In genomic region chr1:79782433-79782832, GRCm38 (mm10) we compare ENCODE assay signal across 11 mouse cellular contexts. TPM values are rescaled to one million over a fixed set of nuclear protein-coding genes. Genes with fewer than 3 reads are reported as not detected.
A peak's percentile ranks its signal among the peaks of the same experiment; 100 is the strongest.
DNase-seq lines count a peak whose midpoint lies in the region; ATAC-seq and TF ChIP-seq lines count a peak whose summit lies in the region.
"Had no signal": no experiment of that assay in that cellular context is flagged by ENCODE, and none has a peak within 500 bp of the region (broad histone marks: within the 10 kb centered on the region; RNA-seq: fewer than 3 reads in every experiment).

No protein-coding gene starts in this region.

- no peak for TF ChIP-seq POLR2A in brain, embryonic 14.5 days (IDR thresholded peaks at IDR 0.05; ENCODE audit: borderline replicate concordance, extremely low read depth, insufficient read depth, insufficient read length, poor library complexity, severe bottlenecking)

- no peak overlapping the region for H3K27ac ChIP-seq in intestine, postnatal 0 days (ENCODE audit: low read depth, low read length)
- no peak overlapping the region for H3K27ac ChIP-seq in intestine, embryonic 15.5 days
- H3K27ac ChIP-seq: midbrain, embryonic 12.5 days had no signal

- H3K9me3 ChIP-seq in intestine, postnatal 0 days (ENCODE audit: control insufficient read depth) = no peaks in the 10 kb centered on the region
- H3K9me3 ChIP-seq in intestine, embryonic 15.5 days = no peaks in the 10 kb centered on the region
- H3K9me3 ChIP-seq: midbrain, embryonic 12.5 days had no signal

- H3K9ac ChIP-seq in intestine, postnatal 0 days (ENCODE audit: low read depth, low read length) = no peak overlapping the region
- no peak overlapping the region for H3K9ac ChIP-seq in intestine, embryonic 15.5 days
- H3K9ac ChIP-seq: midbrain, embryonic 12.5 days had no signal

- H3K4me2 ChIP-seq in intestine, postnatal 0 days (replicated peaks; ENCODE audit: low read depth) = no peak overlapping the region
- no peak overlapping the region for H3K4me2 ChIP-seq in intestine, embryonic 15.5 days (replicated peaks)
- H3K4me2 ChIP-seq: midbrain, embryonic 12.5 days had no signal

- H3K4me1 ChIP-seq in intestine, postnatal 0 days (replicated peaks; ENCODE audit: control insufficient read depth, insufficient read depth, low read length) = no peaks in the 10 kb centered on the region
- no peaks in the 10 kb centered on the region for H3K4me1 ChIP-seq in intestine, embryonic 15.5 days (replicated peaks)

- WGBS in intestine, postnatal 0 days = 85% methylated on average over 3 of the region's 3 CpGs
- WGBS in intestine, embryonic 15.5 days = 89% methylated on average over 3 of the region's 3 CpGs

- peak; percentile 55 for TF ChIP-seq CTCF in intestine, postnatal 0 days (IDR thresholded peaks at IDR 0.05; ENCODE audit: low read depth)
- TF ChIP-seq CTCF in brain, embryonic 14.5 days (IDR thresholded peaks at IDR 0.05; ENCODE audit: borderline replicate concordance, extremely low read depth, insufficient read depth, insufficient read length) = peak; percentile 28; the same call in 1 of the 2 replicates

- peaks cover 47% of the 10 kb centered on the region for H3K36me3 ChIP-seq in intestine, postnatal 0 days (ENCODE audit: control insufficient read depth, insufficient read depth)
- H3K36me3 ChIP-seq in intestine, embryonic 15.5 days = peaks cover 22% of the 10 kb centered on the region

- no peaks in the 10 kb centered on the region for H3K27me3 ChIP-seq in intestine, postnatal 0 days (replicated peaks; ENCODE audit: control insufficient read depth, insufficient read depth, low read length)
- H3K27me3 ChIP-seq in intestine, embryonic 15.5 days (replicated peaks) = no peaks in the 10 kb centered on the region
- H3K27me3 ChIP-seq: midbrain, embryonic 12.5 days had no signal

- no peak overlapping the region for H3K4me3 ChIP-seq in intestine, postnatal 0 days (ENCODE audit: low read depth, low read length)
- no peak overlapping the region for H3K4me3 ChIP-seq in intestine, embryonic 15.5 days (replicated peaks)
- H3K4me3 ChIP-seq: midbrain, embryonic 12.5 days had no signal

- DNase-seq in thymus, postnatal 25 days = peak; percentile 28
- no peak for DNase-seq in thymus, postnatal 0 days (ENCODE audit: low spot score)
- no peak for DNase-seq in brain, embryonic 14.5 days (ENCODE audit: low read depth)
- DNase-seq in right cerebral cortex, postnatal 25 days = no peak
- DNase-seq in spleen, adult 18-20 months = no peak
- DNase-seq: cerebellum, adult 8-10 months; left cerebral cortex, postnatal 4 days had no signal

- no peak for ATAC-seq in intestine, postnatal 0 days
- ATAC-seq in intestine, embryonic 15.5 days = no peak
- ATAC-seq: intestine, embryonic 16.5 days had no signal

RNA-seq across cellular contexts. Expression of gene Wdfy1, which starts 6.5 kb away (rescaled TPM):
- 37.2 and 40.9 TPM in 2 replicates for polyA plus RNA-seq in intestine, postnatal 0 days (2015; fragmentation: Nextera tagmentation; extraction: Ambion mirVana)
- polyA plus RNA-seq in intestine, embryonic 15.5 days (2015; fragmentation: Nextera tagmentation; extraction: Ambion mirVana) = 31.3 and 33.1 TPM in 2 replicates
- 16.6 and 18.5 TPM in 2 replicates for polyA plus RNA-seq in thymus, postnatal 0 days (2015; fragmentation: Nextera tagmentation; extraction: Ambion mirVana)
- polyA plus RNA-seq in brain, embryonic 14.5 days (2012; rRNA removed) = 45.1 and 71.0 TPM in 2 replicates

RNA-seq across cellular contexts. Expression of gene Mrpl44, which starts 6.6 kb away (rescaled TPM):
- polyA plus RNA-seq in intestine, postnatal 0 days (2015; fragmentation: Nextera tagmentation; extraction: Ambion mirVana) = 29.0 and 29.4 TPM in 2 replicates
- polyA plus RNA-seq in intestine, embryonic 15.5 days (2015; fragmentation: Nextera tagmentation; extraction: Ambion mirVana) = 52.6 and 54.7 TPM in 2 replicates
- polyA plus RNA-seq in thymus, postnatal 0 days (2015; fragmentation: Nextera tagmentation; extraction: Ambion mirVana) = 57.8 and 63.9 TPM in 2 replicates
- 21.6 and 22.7 TPM in 2 replicates for polyA plus RNA-seq in brain, embryonic 14.5 days (2012; rRNA removed)
